Mouse (Mus musculus): Measurements from ENCODE around the gene Cntrob. TPM values are rescaled to one million over a fixed set of nuclear protein-coding genes. Genes with fewer than 3 reads are reported as not detected.
"Not testable (repeated sequence)": the region's sequence is repeated elsewhere in the genome, so short reads cannot be mapped to it uniquely, and the experiment has no call there.

Cntrob gene
- polyA plus RNA-seq, 1 experiment: 16.8 TPM

GRCm38 (mm10) chr11:69327157-69327442 is 3.5 kb upstream of the Cntrob start:
- H3K27ac ChIP-seq (ENCODE audit: insufficient read depth, low read depth, low read length): no peak overlapping the region

GRCm38 (mm10) chr11:69326408-69327156 is 3.0 kb upstream of the Cntrob start:
- TF ChIP-seq CTCF (IDR thresholded peaks at IDR 0.05; ENCODE audit: low read depth, low read length) (no peak), POLR2A (IDR thresholded peaks at IDR 0.05; ENCODE audit: borderline replicate concordance, low read depth, low read length) (no peak)
- Histone ChIP-seq H3K4me1 (ENCODE audit: control insufficient read depth, insufficient read depth, low read length) (peaks cover 14% of the 10 kb centered on the region), H3K4me3 (ENCODE audit: insufficient read depth, low read length) (peak overlapping the region; percentile 52), H3K27ac (ENCODE audit: insufficient read depth, low read depth, low read length) (no peak overlapping the region)

More at GRCm38 (mm10) chr11:69327157-69327442, 3.5 kb upstream of the Cntrob start:
- no peak for TF ChIP-seq CTCF (IDR thresholded peaks at IDR 0.05; ENCODE audit: low read depth, low read length)
- TF ChIP-seq POLR2A (IDR thresholded peaks at IDR 0.05; ENCODE audit: borderline replicate concordance, low read depth, low read length): no peak
- Histone ChIP-seq H3K4me3 (ENCODE audit: insufficient read depth, low read length) (no peak overlapping the region), H3K4me1 (ENCODE audit: control insufficient read depth, insufficient read depth, low read length) (peaks cover 16% of the 10 kb centered on the region)

- TF ChIP-seq CTCF (IDR thresholded peaks at IDR 0.05; ENCODE audit: low read depth, low read length): no peak
- no peak for TF ChIP-seq POLR2A (IDR thresholded peaks at IDR 0.05; ENCODE audit: borderline replicate concordance, low read depth, low read length)
- Histone ChIP-seq H3K4me1 (ENCODE audit: control insufficient read depth, insufficient read depth, low read length) (peaks cover 14% of the 10 kb centered on the region), H3K27ac (ENCODE audit: insufficient read depth, low read depth, low read length) (peak within 1 kb of the TSS; percentile 92), H3K4me3 (ENCODE audit: insufficient read depth, low read length) (peak within 1 kb of the TSS; percentile 52)
These were observed 2.2 kb upstream of the Cntrob start, which contains the start of gene Kcnab3 for GRCm38 (mm10) chr11:69325628-69326407. TSS of gene Kcnab3 (plus strand) at chr11:69326258.

GRCm38 (mm10) chr11:69324749-69325148 is 1.2 kb upstream of the Cntrob start:
- H3K4me1 ChIP-seq (ENCODE audit: control insufficient read depth, insufficient read depth, low read length): peaks cover 14% of the 10 kb centered on the region
- H3K27ac ChIP-seq (ENCODE audit: insufficient read depth, low read depth, low read length): no peak overlapping the region
- peak overlapping the region; percentile 64 for H3K4me3 ChIP-seq (ENCODE audit: insufficient read depth, low read length)
- no peak for TF ChIP-seq POLR2A (IDR thresholded peaks at IDR 0.05; ENCODE audit: borderline replicate concordance, low read depth, low read length)
- TF ChIP-seq CTCF (IDR thresholded peaks at IDR 0.05; ENCODE audit: low read depth, low read length): no peak

- TF ChIP-seq CTCF (IDR thresholded peaks at IDR 0.05; ENCODE audit: low read depth, low read length): no peak
- no peak for TF ChIP-seq POLR2A (IDR thresholded peaks at IDR 0.05; ENCODE audit: borderline replicate concordance, low read depth, low read length)
- Histone ChIP-seq H3K27ac (ENCODE audit: insufficient read depth, low read depth, low read length) (peak overlapping the region; percentile 64), H3K4me3 (ENCODE audit: insufficient read depth, low read length) (peak overlapping the region; percentile 68), H3K4me1 (ENCODE audit: control insufficient read depth, insufficient read depth, low read length) (peaks cover 14% of the 10 kb centered on the region)
These were observed 693 bp downstream of the Cntrob start for GRCm38 (mm10) chr11:69322693-69323471.

GRCm38 (mm10) chr11:69322010-69322409 is 1.6 kb downstream of the Cntrob start:
- peaks cover 14% of the 10 kb centered on the region for H3K4me1 ChIP-seq (ENCODE audit: control insufficient read depth, insufficient read depth, low read length)

GRCm38 (mm10) chr11:69321580-69321979 is 2.0 kb downstream of the Cntrob start:
- peaks cover 14% of the 10 kb centered on the region for H3K4me1 ChIP-seq (ENCODE audit: control insufficient read depth, insufficient read depth, low read length)
- TF ChIP-seq POLR2A (IDR thresholded peaks at IDR 0.05; ENCODE audit: borderline replicate concordance, low read depth, low read length) (no peak), CTCF (IDR thresholded peaks at IDR 0.05; ENCODE audit: low read depth, low read length) (no peak)

More at GRCm38 (mm10) chr11:69322010-69322409, 1.6 kb downstream of the Cntrob start:
- Histone ChIP-seq H3K4me3 (ENCODE audit: insufficient read depth, low read length) (no peak overlapping the region), H3K27ac (ENCODE audit: insufficient read depth, low read depth, low read length) (no peak overlapping the region)
- no peak for TF ChIP-seq POLR2A (IDR thresholded peaks at IDR 0.05; ENCODE audit: borderline replicate concordance, low read depth, low read length)
- TF ChIP-seq CTCF (IDR thresholded peaks at IDR 0.05; ENCODE audit: low read depth, low read length): no peak

GRCm38 (mm10) chr11:69318000-69318399 is 5.6 kb downstream of the Cntrob start:
- H3K4me1 ChIP-seq (ENCODE audit: control insufficient read depth, insufficient read depth, low read length); H3K4me3 ChIP-seq (ENCODE audit: insufficient read depth, low read length); H3K27ac ChIP-seq (ENCODE audit: insufficient read depth, low read depth, low read length): not testable (repeated sequence)

More at GRCm38 (mm10) chr11:69321580-69321979, 2.0 kb downstream of the Cntrob start:
- Histone ChIP-seq H3K4me3 (ENCODE audit: insufficient read depth, low read length) (no peak overlapping the region), H3K27ac (ENCODE audit: insufficient read depth, low read depth, low read length) (no peak overlapping the region)

GRCm38 (mm10) chr11:69316361-69316760 is 7.2 kb downstream of the Cntrob start:
- H3K27ac ChIP-seq (ENCODE audit: insufficient read depth, low read depth, low read length): no peak overlapping the region
- no peaks in the 10 kb centered on the region for H3K4me1 ChIP-seq (ENCODE audit: control insufficient read depth, insufficient read depth, low read length)
- no peak overlapping the region for H3K4me3 ChIP-seq (ENCODE audit: insufficient read depth, low read length)
- TF ChIP-seq CTCF (IDR thresholded peaks at IDR 0.05; ENCODE audit: low read depth, low read length) (no peak), POLR2A (IDR thresholded peaks at IDR 0.05; ENCODE audit: borderline replicate concordance, low read depth, low read length) (no peak)

Data from bone marrow macrophage, adult 2 months (primary cell).